Mouse (Mus musculus) embryonic facial prominence, embryonic 15.5 days (tissue): ENCODE measurements around the gene Cd38. TPM values are rescaled to one million over a fixed set of nuclear protein-coding genes. Genes with fewer than 3 reads are reported as not detected.
A peak's percentile ranks its signal among the peaks of the same experiment; 100 is the strongest.

ENCODE experiments used
- ATAC-seq: fragments of 200-750 bp; cut with Nextera tagmentation; 2 replicates; pipeline ENCODE4 v1.8.0; 2017; ENCODE audit warnings: low read depth, moderate TSS enrichment; ENCODE audit not compliant: insufficient number of reproducible peaks, low FRiP score, low TSS enrichment
- H3K27ac ChIP-seq: fragments of 300-500 bp; sonication (generic); replicated peaks from 2 replicates; pipeline ENCODE4 v1.5.1; 2015; ENCODE audit warnings: mild to moderate bottlenecking, inconsistent platforms
- H3K27me3 ChIP-seq: fragments of 300-500 bp; sonication (generic); 2 replicates; pipeline ENCODE4 v1.6.1; 2015; ENCODE audit warnings: inconsistent platforms
- H3K36me3 ChIP-seq: fragments of 300-500 bp; sonication (generic); 2 replicates; pipeline ENCODE4 v1.6.1; 2015; ENCODE audit warnings: mild to moderate bottlenecking, inconsistent platforms
- H3K4me1 ChIP-seq: fragments of 300-500 bp; sonication (generic); 2 replicates; pipeline ENCODE4 v1.6.1; 2015; ENCODE audit warnings: inconsistent platforms
- H3K4me2 ChIP-seq: fragments of 300-500 bp; sonication (generic); replicated peaks from 2 replicates; pipeline ENCODE4 v1.6.1; 2015; ENCODE audit warnings: mild to moderate bottlenecking, inconsistent platforms
- H3K4me3 ChIP-seq: fragments of 300-500 bp; sonication (generic); replicated peaks from 2 replicates; pipeline ENCODE4 v1.5.1; 2015; ENCODE audit warnings: mild to moderate bottlenecking, inconsistent platforms
- H3K9ac ChIP-seq: fragments of 300-500 bp; sonication (generic); 2 replicates; pipeline ENCODE4 v1.6.1; 2015; ENCODE audit warnings: inconsistent platforms
- H3K9me3 ChIP-seq: fragments of 300-500 bp; sonication (generic); replicated peaks from 2 replicates; pipeline ENCODE4 v1.6.1; 2016; ENCODE audit warnings: inconsistent platforms
- WGBS: fragments of 180-500 bp; shearing (Covaris S2); methylation state at CpG from one replicate; pipeline ENCODE4 v1.1.7; 2015; 5-methylcytosine and 5-hydroxymethylcytosine counted together
- polyA plus RNA-seq: library from polyadenylated mRNA; unstranded; fragments of >200 nt; fragmentation: Nextera tagmentation; extraction: Ambion mirVana; gene quantifications from 2 replicates; pipeline ENCODE4 v1.2.1, GENCODE M21; 2015

The Cd38 gene
- polyA plus RNA-seq, 1 experiment from 2014 or later: 6.5 TPM

DNA sequence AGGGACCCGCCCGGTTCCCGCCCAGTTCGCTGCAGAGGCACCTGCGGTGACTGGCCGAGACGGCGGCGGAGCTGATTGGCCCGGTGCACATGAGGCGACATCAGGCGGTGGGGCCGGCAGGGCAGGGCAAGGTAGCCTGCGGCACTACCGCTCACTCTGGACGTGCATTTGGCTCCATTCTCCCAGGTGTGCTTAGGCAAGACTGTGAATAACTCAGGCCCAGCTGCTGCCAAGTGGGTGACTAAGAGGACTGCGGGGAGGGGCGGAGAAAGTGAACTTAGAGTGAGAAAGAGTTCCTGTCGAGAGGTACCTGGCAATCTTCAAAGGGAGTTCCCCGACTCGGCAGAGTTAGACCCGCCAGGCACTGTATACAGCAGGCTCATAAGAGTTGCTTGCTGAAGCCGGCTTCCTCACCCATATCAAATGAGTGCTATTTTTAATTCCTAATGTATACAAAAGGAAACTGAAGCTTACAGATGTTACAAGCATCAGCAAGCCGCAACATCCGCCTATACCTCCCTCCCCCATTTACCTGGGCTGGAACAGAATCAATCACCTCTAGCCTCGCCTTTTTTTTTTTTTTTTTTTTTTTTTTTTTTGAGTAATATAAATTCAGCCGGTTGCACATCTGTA, 79.9 kb downstream of the Cd38 start:
- peaks cover 18% of the 10 kb centered on the region; the same call in 1 of the 2 replicates for H3K4me1 ChIP-seq
- H3K27me3 ChIP-seq: no peaks in the 10 kb centered on the region
- peak overlapping the region; percentile 51 for H3K4me2 ChIP-seq
- H3K9me3 ChIP-seq: no peaks in the 10 kb centered on the region
- WGBS: under 1% methylated on average over 27 of the region's 27 CpGs
- H3K36me3 ChIP-seq: no peaks in the 10 kb centered on the region
- H3K4me3 ChIP-seq: peak overlapping the region; percentile 24
- peak; percentile 91 for ATAC-seq
- no peak overlapping the region for H3K9ac ChIP-seq
- H3K27ac ChIP-seq: peak overlapping the region; percentile 86

DNA sequence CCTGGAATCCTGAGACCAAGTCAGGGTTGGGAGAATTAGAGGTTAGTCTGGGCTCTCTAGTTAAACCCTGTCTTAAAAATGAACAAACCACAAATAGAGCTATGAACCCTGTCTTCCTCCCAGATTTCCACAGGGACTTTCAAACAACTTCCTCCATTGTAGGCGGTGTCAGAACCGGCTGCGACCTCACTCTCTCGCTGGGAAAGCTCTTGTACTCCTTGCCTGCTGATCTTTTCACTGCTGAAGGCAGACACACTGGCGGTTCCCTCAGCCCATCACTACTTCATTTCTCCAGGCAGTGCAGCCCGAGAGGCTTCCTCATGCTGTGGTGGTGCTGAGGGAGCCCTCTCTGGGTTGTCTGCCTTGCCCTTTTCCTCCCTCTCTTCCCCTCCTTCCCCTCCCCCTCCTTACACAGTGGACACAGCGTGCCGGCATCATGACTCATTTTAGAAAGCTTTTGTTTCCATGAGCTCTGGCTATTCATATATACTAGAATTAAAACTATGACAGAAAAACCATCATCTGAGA, 80.5 kb downstream of the Cd38 start:
- no peaks in the 10 kb centered on the region for H3K36me3 ChIP-seq
- WGBS: 3% methylated on average over 8 of the region's 8 CpGs
- H3K4me1 ChIP-seq: peaks cover 18% of the 10 kb centered on the region; the same call in 1 of the 2 replicates
- H3K4me2 ChIP-seq: peak overlapping the region; percentile 51
- H3K27me3 ChIP-seq: no peaks in the 10 kb centered on the region
- H3K9ac ChIP-seq: no peak overlapping the region
- H3K27ac ChIP-seq: peak overlapping the region; percentile 86
- H3K9me3 ChIP-seq: no peaks in the 10 kb centered on the region
- peak overlapping the region; percentile 24 for H3K4me3 ChIP-seq
- peak; percentile 53; the same call in 1 of the 2 replicates for ATAC-seq

DNA sequence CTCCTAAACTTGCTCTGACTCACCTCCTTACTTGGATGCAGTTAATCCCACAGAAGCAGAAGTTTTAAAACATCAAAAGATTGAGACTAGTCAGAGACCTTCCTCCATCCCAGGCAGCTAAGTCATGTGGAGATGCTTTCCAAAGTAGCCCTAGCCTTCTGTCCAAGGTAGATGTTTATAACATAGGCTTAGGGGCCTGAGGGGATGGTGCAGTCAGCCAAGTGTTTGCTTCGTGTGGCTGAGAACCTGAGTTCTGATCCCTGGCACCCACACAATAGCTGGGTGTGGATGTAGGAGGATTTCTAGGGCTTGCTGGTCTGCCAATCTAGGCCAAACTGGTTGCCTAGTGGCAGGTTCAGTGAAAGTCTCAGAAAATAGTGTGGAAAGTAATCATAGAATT, 84.9 kb downstream of the Cd38 start:
- H3K27me3 ChIP-seq: no peaks in the 10 kb centered on the region
- 45% methylated on average over 1 of the region's 1 CpGs for WGBS
- ATAC-seq: no peak
- H3K36me3 ChIP-seq: no peaks in the 10 kb centered on the region
- H3K9me3 ChIP-seq: no peaks in the 10 kb centered on the region
- H3K4me2 ChIP-seq: no peak overlapping the region
- H3K27ac ChIP-seq: no peak overlapping the region
- no peak overlapping the region for H3K9ac ChIP-seq
- H3K4me3 ChIP-seq: no peak overlapping the region
- H3K4me1 ChIP-seq: peaks cover 7% of the 10 kb centered on the region; the same call in 1 of the 2 replicates

DNA sequence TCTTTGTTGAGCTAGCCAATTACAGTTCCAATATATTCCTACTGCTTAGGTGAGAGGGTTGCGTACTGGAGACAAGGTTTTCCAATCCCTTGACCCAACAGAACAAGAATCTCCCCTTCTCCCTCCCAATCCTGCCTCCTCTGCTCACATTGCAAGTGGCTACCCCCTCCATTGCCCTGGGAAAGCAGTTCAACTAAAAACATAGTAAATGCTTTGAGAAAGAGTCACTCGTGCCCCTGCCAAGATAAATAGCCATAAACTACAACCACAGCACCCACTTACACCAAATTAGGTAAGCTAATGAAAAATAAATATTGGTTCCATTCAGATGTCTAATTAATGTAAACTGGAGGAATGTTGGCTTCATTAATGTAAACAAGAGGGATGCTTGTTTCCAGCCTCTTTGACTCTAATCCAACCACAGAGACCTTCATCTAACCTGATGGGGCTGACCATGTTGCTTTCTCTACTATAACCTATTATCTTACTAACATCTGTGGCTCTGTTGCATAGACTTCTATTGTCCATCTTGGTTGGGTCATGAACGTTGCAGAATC, 91.6 kb downstream of the Cd38 start:
- H3K27ac ChIP-seq: no peak overlapping the region
- H3K9me3 ChIP-seq: no peaks in the 10 kb centered on the region
- no peak overlapping the region for H3K4me2 ChIP-seq
- H3K9ac ChIP-seq: no peak overlapping the region
- no peaks in the 10 kb centered on the region for H3K27me3 ChIP-seq
- no peaks in the 10 kb centered on the region for H3K4me1 ChIP-seq
- H3K4me3 ChIP-seq: no peak overlapping the region
- no peak for ATAC-seq
- no peaks in the 10 kb centered on the region for H3K36me3 ChIP-seq
- 78% methylated on average over 3 of the region's 3 CpGs for WGBS

DNA sequence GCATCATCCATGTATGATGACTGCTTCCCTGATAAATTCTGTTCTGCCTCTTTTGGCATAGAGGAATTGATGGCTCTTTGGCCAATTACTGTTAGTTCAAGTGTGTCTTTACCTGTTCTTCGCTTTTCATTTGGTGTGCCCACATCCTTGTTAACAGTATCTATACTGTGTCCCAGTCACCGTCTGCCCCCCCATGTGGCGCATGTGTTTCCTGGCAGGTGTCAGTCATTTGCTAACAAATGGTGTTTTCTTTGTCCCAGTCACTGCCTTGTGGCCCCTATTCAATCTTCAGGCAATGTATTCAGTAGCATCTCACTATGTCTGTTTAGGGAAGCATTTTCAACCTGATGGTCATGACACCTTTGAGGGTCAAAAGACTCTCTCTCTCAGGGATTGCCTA, 92.7 kb downstream of the Cd38 start:
- Histone ChIP-seq H3K36me3 (no peaks in the 10 kb centered on the region), H3K4me2 (no peak overlapping the region), H3K4me1 (no peaks in the 10 kb centered on the region), H3K9me3 (no peaks in the 10 kb centered on the region), H3K27ac (no peak overlapping the region), H3K4me3 (no peak overlapping the region), H3K27me3 (no peaks in the 10 kb centered on the region), H3K9ac (no peak overlapping the region)
- ATAC-seq: no peak
- WGBS: 90% methylated on average over 3 of the region's 3 CpGs

Other genes starting within 250 kb of the Cd38 start
- 10.0 and 12.8 TPM in 2 replicates for gene Cc2d2a, start 206.2 kb upstream of the Cd38 start, polyA plus RNA-seq
- gene Bst1, start 49.7 kb upstream of the Cd38 start, polyA plus RNA-seq: 0.70 and 1.6 TPM in 2 replicates
- 54.7 and 55.3 TPM in 2 replicates for gene Fbxl5, start 46.9 kb upstream of the Cd38 start, polyA plus RNA-seq
- 1.4 TPM in 1 of 2 replicates, not detected in the other for gene Gm7879, start 44.6 kb downstream of the Cd38 start, polyA plus RNA-seq
- gene Fgfbp1, start 113.2 kb downstream of the Cd38 start, polyA plus RNA-seq: 85.4 and 88.2 TPM in 2 replicates
- gene Prom1, start 233.5 kb downstream of the Cd38 start, polyA plus RNA-seq: 23.3 and 24.5 TPM in 2 replicates